Mouse (Mus musculus) bone marrow, adult 2 months (tissue): ENCODE data around the gene Foxn2.

Source experiments
- CTCF ChIP-seq: fragments of 200-500 bp; IDR thresholded peaks from 2 replicates; pipeline ENCODE4 v1.5.1; 2011; ENCODE audit warnings: low read length, control low read depth; ENCODE audit not compliant: control insufficient read depth, insufficient read depth
- POLR2A ChIP-seq: fragments of 200-500 bp; IDR thresholded peaks from 2 replicates; pipeline ENCODE4 v1.6.1; 2011; ENCODE audit warnings: low read depth, mild to moderate bottlenecking, control low read depth, low read length, borderline replicate concordance; ENCODE audit not compliant: control insufficient read depth

- no peak for TF ChIP-seq CTCF
- no peak for TF ChIP-seq POLR2A
Observed at GRCm38 (mm10) chr17:88466591-88466990, 26.1 kb downstream of the Foxn2 start.
